Mouse (Mus musculus) erythroblast, embryonic 14.5 days (primary cell): ENCODE results near the gene Kcnma1. TPM values are rescaled to one million over a fixed set of nuclear protein-coding genes. Genes with fewer than 3 reads are reported as not detected.

Source experiments
- H3K27me3 ChIP-seq: 2 replicates; pipeline ENCODE4 v1.6.1; 2012; ENCODE audit warnings: inconsistent platforms; ENCODE audit not compliant: control insufficient read depth
- H3K36me3 ChIP-seq: 2 replicates; pipeline ENCODE4 v1.6.1; 2012; ENCODE audit warnings: mild to moderate bottlenecking, inconsistent platforms; ENCODE audit not compliant: control insufficient read depth
- H3K4me1 ChIP-seq: 2 replicates; pipeline ENCODE4 v1.6.1; 2012; ENCODE audit warnings: inconsistent platforms; ENCODE audit not compliant: control insufficient read depth
- H3K4me3 ChIP-seq: replicated peaks from 2 replicates; pipeline ENCODE3; 2012; ENCODE audit warnings: moderate library complexity, mild to moderate bottlenecking, inconsistent platforms
- H3K9me3 ChIP-seq: 2 replicates; pipeline ENCODE4 v1.6.1; 2012; ENCODE audit warnings: low read length, inconsistent platforms, mixed read lengths; ENCODE audit not compliant: control insufficient read depth
- GATA1 ChIP-seq: IDR thresholded peaks from 2 replicates; pipeline ENCODE4 v1.6.1; 2012; ENCODE audit warnings: low read length, inconsistent platforms, mixed read lengths
- TAL1 ChIP-seq: IDR thresholded peaks from 3 replicates; pipeline ENCODE4 v1.6.1; 2012; ENCODE audit warnings: low read length, inconsistent platforms, mixed read lengths
- polyA plus RNA-seq: library from polyadenylated mRNA; stranded (reverse); fragments of >175 nt; gene quantifications from 2 replicates; pipeline ENCODE4 v1.2.3, GENCODE M21; 2012

Gene Kcnma1
- polyA plus RNA-seq, 1 experiment = not detected

DNA sequence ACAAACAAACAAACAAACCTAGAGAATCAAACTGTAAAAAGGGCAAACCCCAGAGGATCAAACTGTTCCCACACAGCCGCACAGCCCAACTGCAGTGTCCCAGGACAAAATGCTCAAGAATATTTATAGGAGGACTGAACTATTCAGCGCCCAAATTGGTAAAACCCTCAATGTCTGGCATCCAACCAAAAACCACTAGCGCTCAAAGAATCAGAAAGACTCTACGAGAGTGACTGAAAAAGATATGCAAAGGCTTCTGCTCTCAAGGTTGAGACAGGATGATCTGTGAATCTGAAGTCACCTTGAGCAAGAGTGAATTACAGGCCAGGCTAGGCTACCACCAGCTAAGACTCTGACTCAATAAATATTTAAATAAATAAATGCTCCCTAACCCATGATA is 167.6 kb downstream of the Kcnma1 start:
- Histone ChIP-seq H3K9me3 (no peaks in the 10 kb centered on the region), H3K36me3 (no peaks in the 10 kb centered on the region), H3K4me1 (no peaks in the 10 kb centered on the region), H3K4me3 (no peak overlapping the region), H3K27me3 (no peaks in the 10 kb centered on the region)
- no peak for TF ChIP-seq GATA1
- no peak for TF ChIP-seq TAL1

DNA sequence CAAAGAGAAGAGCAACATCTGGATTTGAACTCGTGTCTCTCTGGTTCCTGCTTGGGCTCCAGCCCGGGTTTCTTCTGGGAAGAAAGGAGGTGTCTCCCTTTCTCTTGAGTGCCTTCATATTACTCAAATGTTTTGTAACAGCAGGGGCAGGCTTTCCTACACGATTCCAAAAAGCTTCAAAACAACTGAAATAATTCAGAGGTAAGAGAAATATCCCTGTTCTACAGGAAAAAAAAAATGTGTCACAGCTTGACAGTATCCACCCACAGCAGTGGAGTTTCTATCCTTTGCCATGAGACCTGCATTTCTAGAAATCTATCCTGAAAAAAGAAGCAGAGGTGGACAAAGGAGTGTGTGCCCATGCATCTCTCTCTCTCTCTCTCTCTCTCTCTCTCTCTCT is 172.3 kb downstream of the Kcnma1 start:
- Histone ChIP-seq H3K4me1 (no peaks in the 10 kb centered on the region), H3K27me3 (no peaks in the 10 kb centered on the region), H3K9me3 (no peaks in the 10 kb centered on the region), H3K4me3 (no peak overlapping the region), H3K36me3 (no peaks in the 10 kb centered on the region)
- TF ChIP-seq TAL1 = no peak
- no peak for TF ChIP-seq GATA1

DNA sequence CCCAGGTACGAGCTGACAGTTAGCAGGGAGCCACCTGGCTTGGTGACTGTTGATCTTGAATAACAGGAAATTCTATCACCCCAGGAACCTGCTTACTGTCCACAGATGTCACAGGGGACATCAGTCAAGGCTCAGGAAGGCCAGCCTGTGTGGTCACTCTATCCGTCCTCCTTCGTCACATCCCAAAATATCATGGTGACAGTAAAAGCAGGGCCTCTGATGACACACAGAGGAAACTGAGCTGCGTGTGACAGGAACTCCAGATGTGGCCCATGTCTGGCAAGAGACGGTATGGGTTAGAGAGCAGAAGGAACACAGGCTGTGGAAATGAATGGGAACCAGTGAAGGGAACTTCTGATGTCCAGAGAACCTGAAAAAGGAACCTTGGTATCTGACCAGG is 174.7 kb downstream of the Kcnma1 start:
- no peaks in the 10 kb centered on the region for H3K36me3 ChIP-seq
- no peak overlapping the region for H3K4me3 ChIP-seq
- TF ChIP-seq TAL1 (no peak), GATA1 (no peak)
- no peaks in the 10 kb centered on the region for H3K9me3 ChIP-seq
- H3K27me3 ChIP-seq = no peaks in the 10 kb centered on the region
- H3K4me1 ChIP-seq = no peaks in the 10 kb centered on the region

DNA sequence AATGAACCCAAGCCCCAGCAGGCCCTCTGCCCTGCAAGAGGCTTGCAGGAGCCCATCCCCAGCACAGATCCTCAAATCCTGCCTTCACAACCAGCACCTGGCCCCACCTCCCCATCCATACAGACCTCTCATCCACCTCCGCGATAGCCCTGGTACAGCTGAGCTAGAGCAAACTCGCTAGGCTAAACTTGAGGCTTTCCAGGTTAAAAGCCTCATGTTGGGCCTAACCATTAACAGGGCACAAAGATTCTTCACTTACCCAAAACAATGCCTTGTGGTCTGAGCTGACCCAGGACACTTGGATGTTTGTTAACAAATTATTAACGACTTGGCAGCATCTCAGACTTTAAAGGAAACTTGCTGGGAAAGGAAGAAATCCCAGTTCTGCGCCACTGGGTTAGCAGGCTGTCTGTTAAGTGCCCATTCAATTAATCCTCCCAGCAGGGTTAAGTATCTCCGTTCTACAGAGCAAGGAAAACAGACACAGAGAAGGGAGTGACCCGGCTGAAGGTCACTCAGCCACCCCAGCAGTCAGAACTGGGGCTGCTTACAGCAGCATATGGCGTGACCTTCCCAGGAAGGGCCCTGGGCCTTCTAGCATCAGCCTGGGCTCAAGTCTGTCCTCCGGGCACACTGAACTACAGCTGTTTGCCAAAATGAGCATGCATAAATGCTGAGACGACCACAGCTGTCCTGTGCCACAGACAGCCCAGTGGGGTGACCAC is 178.7 kb downstream of the Kcnma1 start:
- H3K4me1 ChIP-seq = no peaks in the 10 kb centered on the region
- TF ChIP-seq GATA1 (no peak), TAL1 (no peak)
- no peak overlapping the region for H3K4me3 ChIP-seq
- H3K9me3 ChIP-seq = no peaks in the 10 kb centered on the region
- H3K27me3 ChIP-seq = no peaks in the 10 kb centered on the region
- H3K36me3 ChIP-seq = no peaks in the 10 kb centered on the region

DNA sequence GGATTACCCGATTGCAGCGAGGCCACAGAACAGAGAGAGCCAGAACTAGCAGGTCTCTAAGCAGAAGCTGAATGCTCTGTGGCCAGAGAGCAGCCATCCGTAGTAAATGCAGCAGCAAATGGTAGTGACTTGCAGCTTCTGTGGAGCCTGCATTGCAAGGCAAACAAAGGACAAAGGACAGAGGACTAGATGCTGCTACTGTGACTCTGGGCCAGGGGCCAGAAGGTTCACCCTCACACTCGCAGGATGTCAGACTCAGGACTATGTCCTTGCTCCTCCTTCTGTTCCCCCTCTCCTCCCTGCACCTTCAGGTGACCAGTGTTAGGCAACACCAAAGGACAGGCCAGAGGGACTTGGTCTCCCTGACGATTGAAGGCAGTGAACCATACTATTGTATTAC is 183.0 kb downstream of the Kcnma1 start:
- H3K4me1 ChIP-seq = no peaks in the 10 kb centered on the region
- TF ChIP-seq TAL1 = no peak
- no peak for TF ChIP-seq GATA1
- H3K9me3 ChIP-seq = no peaks in the 10 kb centered on the region
- H3K4me3 ChIP-seq = no peak overlapping the region
- H3K36me3 ChIP-seq = no peaks in the 10 kb centered on the region
- no peaks in the 10 kb centered on the region for H3K27me3 ChIP-seq

DNA sequence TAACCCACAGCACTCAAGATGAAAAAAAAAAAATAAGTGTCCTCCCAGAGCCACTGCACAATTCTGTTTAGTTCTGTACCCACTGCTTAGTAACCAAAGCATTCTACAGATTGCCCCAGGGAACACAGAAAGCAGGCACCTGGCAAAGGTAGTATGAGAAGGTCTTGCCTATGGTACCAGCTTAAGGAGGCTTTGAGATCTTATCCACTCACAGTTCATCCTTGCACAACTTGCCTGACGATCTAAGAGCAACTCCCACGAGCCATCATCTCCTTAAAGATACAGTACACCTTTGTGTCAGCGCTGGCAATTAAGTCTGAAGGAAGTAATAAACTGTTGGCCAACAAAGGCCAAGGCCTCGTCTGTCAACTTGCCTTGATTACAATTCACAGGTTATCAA is 184.0 kb downstream of the Kcnma1 start:
- TF ChIP-seq TAL1 (no peak), GATA1 (no peak)
- Histone ChIP-seq H3K4me3 (no peak overlapping the region), H3K4me1 (no peaks in the 10 kb centered on the region), H3K9me3 (no peaks in the 10 kb centered on the region), H3K36me3 (no peaks in the 10 kb centered on the region), H3K27me3 (no peaks in the 10 kb centered on the region)

DNA sequence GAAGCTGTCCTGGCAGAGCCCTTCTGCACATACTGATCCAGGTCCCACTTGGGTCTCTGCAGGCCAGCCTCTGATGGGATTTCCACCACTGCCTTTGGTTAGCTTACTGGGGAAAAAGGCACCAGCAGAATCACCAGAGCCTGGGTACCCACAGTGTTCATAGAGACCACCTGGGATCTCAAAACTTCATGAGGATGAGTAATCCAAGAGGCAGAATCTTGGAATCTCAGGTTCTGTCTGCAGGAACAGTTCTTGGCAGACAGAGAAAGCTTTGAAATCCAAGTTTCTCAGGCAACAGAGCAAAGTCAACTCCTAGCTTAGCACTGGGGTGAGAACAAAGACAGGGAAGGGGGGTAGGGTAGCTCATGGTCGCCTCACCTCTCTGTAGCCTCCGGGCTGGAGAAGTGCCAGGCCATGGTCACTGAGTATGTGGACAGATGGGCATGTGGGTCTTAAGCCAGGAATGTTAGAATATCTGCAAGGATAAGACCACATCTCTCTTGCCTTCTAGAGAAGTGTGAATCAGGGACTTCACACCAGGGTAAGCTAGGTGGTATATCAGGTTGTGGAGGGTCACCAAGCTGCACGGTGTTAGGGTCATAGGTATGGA is 185.5 kb downstream of the Kcnma1 start:
- no peaks in the 10 kb centered on the region for H3K9me3 ChIP-seq
- no peak overlapping the region for H3K4me3 ChIP-seq
- H3K36me3 ChIP-seq = no peaks in the 10 kb centered on the region
- no peaks in the 10 kb centered on the region for H3K27me3 ChIP-seq
- no peaks in the 10 kb centered on the region for H3K4me1 ChIP-seq
- TF ChIP-seq TAL1 (no peak), GATA1 (no peak)

DNA sequence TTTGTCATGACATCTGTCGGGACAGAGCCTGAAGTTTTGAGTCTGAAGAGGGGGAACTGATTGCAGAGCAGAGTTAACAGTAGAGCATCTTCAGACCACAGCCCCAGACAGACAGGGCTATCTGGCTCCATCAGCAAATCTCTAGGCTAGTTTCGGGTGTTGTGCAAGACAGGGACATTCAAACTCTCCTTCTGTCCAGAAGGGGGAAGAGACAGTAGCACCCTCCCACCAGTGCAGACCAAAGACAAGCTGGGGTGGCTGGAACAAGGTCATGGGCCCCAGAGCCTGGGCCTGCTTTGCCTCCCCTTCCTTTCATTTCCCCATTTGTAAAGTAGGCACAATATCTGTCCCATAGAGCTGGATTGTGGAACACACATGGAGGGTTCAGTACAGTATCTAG is 189.4 kb downstream of the Kcnma1 start:
- Histone ChIP-seq H3K9me3 (no peaks in the 10 kb centered on the region), H3K4me3 (no peak overlapping the region), H3K4me1 (no peaks in the 10 kb centered on the region), H3K27me3 (no peaks in the 10 kb centered on the region), H3K36me3 (no peaks in the 10 kb centered on the region)
- no peak for TF ChIP-seq TAL1
- TF ChIP-seq GATA1 = no peak

DNA sequence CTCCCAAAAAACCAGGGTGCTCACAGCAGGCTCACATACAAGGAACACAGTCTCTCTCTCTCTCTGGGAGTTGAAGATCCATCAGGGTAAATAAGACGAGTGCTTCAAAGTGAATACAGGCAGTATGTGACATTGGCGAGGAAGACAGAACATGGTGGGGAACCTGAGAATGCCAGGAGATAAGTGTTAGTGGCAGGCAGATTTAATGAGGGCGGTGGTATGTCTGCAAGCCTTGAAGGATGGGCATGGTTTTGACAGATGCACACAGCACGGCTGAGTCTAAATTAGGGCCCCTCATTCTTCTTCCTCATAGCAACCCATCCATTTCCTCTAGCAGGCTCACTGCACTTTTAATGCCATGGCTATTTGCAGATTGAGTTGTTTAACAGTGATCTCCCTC is 190.0 kb downstream of the Kcnma1 start:
- TF ChIP-seq GATA1 = no peak
- TF ChIP-seq TAL1 = no peak
- no peaks in the 10 kb centered on the region for H3K27me3 ChIP-seq
- H3K4me3 ChIP-seq = no peak overlapping the region
- H3K4me1 ChIP-seq = no peaks in the 10 kb centered on the region
- H3K9me3 ChIP-seq = no peaks in the 10 kb centered on the region
- H3K36me3 ChIP-seq = no peaks in the 10 kb centered on the region
